Mouse (Mus musculus) kidney, adult 2 months (tissue): ENCODE data around the gene Klhdc8b.

Experiments
- CTCF ChIP-seq: fragments of 200-500 bp; conservative IDR thresholded peaks from 2 replicates; pipeline ENCODE4 v1.5.1; 2011; ENCODE audit warnings: low read depth, mild to moderate bottlenecking, control low read depth, low read length, moderate library complexity, mixed read lengths; ENCODE audit not compliant: insufficient read depth, insufficient read length
- POLR2A ChIP-seq: fragments of 200-500 bp; IDR thresholded peaks from one replicate; pipeline ENCODE4 v1.6.1; 2011; ENCODE audit warnings: low read depth, low read length, control low read depth

DNA sequence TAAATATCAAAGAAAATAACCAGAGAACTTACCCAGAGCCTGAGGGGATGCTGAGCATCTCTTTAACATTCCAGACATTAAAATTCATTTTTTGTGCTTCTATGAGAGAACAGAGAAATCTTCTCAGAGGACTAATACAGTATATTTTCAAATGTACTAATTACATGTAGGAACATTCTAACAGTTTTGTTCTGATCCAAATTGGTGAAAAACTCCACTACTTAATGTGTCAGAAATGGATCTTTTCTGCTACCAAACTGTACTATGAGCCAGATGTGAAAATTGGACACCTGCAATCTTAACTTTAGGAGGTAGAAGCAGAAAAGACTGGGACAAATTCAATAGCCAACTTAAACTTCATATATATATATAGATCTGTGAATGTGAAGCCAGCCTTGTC lies 33.0 kb downstream of the Klhdc8b start, which contains the start of gene Ccdc36:
- TF ChIP-seq POLR2A (no peak), CTCF (no peak)
